Mouse (Mus musculus): Measurements from ENCODE around the gene Adm2. TPM values are rescaled to one million over a fixed set of nuclear protein-coding genes. Genes with fewer than 3 reads are reported as not detected.

Gene Adm2
- 0.16 TPM in 1 of 2 replicates, not detected in the other for polyA plus RNA-seq (2015; fragmentation: Nextera tagmentation; extraction: Ambion mirVana)

GRCm38 (mm10) chr15:89322670-89323522 lies at the start of gene Adm2:
Gene Adm2, plus strand, starts transcription at chr15:89322720.

GRCm38 (mm10) chr15:89315190-89315731 lies 7.3 kb upstream of the Adm2 start, which contains the start of gene Sbf1:
Gene Sbf1, minus strand, starts transcription at chr15:89315311.

GRCm38 (mm10) chr15:89334271-89334670 lies 11.8 kb downstream of the Adm2 start, which contains the start of gene Miox:
Gene Miox, plus strand, starts transcription at chr15:89334398.

GRCm38 (mm10) chr15:89355241-89356187 lies 33.0 kb downstream of the Adm2 start, which contains the start of the genes Lmf2 and Ncaph2:
Gene Lmf2, minus strand, starts transcription at chr15:89355659.
Gene Ncaph2, plus strand, starts transcription at chr15:89355719.

GRCm38 (mm10) chr15:89373762-89374248 lies 51.3 kb downstream of the Adm2 start, which contains the start of gene Sco2:
Gene Sco2, minus strand, starts transcription at chr15:89373846.

Other genes starting within 250 kb of the Adm2 start
- 16.9 and 20.7 TPM in 2 replicates for gene Trabd, start 247.6 kb upstream of the Adm2 start, polyA plus RNA-seq (2015; fragmentation: Nextera tagmentation; extraction: Ambion mirVana)
- gene Selenoo, start 233.6 kb upstream of the Adm2 start, polyA plus RNA-seq (2015; fragmentation: Nextera tagmentation; extraction: Ambion mirVana) = 8.0 and 9.3 TPM in 2 replicates
- 7.9 and 8.7 TPM in 2 replicates for gene Tubgcp6, start 199.6 kb upstream of the Adm2 start, polyA plus RNA-seq (2015; fragmentation: Nextera tagmentation; extraction: Ambion mirVana)
- gene Hdac10, start 194.0 kb upstream of the Adm2 start, polyA plus RNA-seq (2015; fragmentation: Nextera tagmentation; extraction: Ambion mirVana) = 11.4 and 11.9 TPM in 2 replicates
- 1.8 and 2.3 TPM in 2 replicates for gene Mapk12, start 182.0 kb upstream of the Adm2 start, polyA plus RNA-seq (2015; fragmentation: Nextera tagmentation; extraction: Ambion mirVana)
- 0.87 and 1.3 TPM in 2 replicates for gene Mapk11, start 173.1 kb upstream of the Adm2 start, polyA plus RNA-seq (2015; fragmentation: Nextera tagmentation; extraction: Ambion mirVana)
- 25.8 and 35.7 TPM in 2 replicates for gene Plxnb2, start 141.9 kb upstream of the Adm2 start, polyA plus RNA-seq (2015; fragmentation: Nextera tagmentation; extraction: Ambion mirVana)
- 3.8 and 4.0 TPM in 2 replicates for gene Dennd6b, start 126.2 kb upstream of the Adm2 start, polyA plus RNA-seq (2015; fragmentation: Nextera tagmentation; extraction: Ambion mirVana)
- gene Ppp6r2, start 111.2 kb upstream of the Adm2 start, polyA plus RNA-seq (2015; fragmentation: Nextera tagmentation; extraction: Ambion mirVana) = 46.2 and 46.5 TPM in 2 replicates
- 36.5 and 38.4 TPM in 2 replicates for gene Sbf1, start 7.4 kb upstream of the Adm2 start, polyA plus RNA-seq (2015; fragmentation: Nextera tagmentation; extraction: Ambion mirVana)
- not detected in 2 replicates for gene Miox, start 11.7 kb downstream of the Adm2 start, polyA plus RNA-seq (2015; fragmentation: Nextera tagmentation; extraction: Ambion mirVana)
- gene Lmf2, start 32.9 kb downstream of the Adm2 start, polyA plus RNA-seq (2015; fragmentation: Nextera tagmentation; extraction: Ambion mirVana) = 28.5 and 29.5 TPM in 2 replicates
- gene Ncaph2, start 33.0 kb downstream of the Adm2 start, polyA plus RNA-seq (2015; fragmentation: Nextera tagmentation; extraction: Ambion mirVana) = 134 and 143 TPM in 2 replicates
- gene Sco2, start 51.1 kb downstream of the Adm2 start, polyA plus RNA-seq (2015; fragmentation: Nextera tagmentation; extraction: Ambion mirVana) = 4.5 and 4.6 TPM in 2 replicates
- 0.82 and 1.4 TPM in 2 replicates for gene Tymp, start 54.3 kb downstream of the Adm2 start, polyA plus RNA-seq (2015; fragmentation: Nextera tagmentation; extraction: Ambion mirVana)
- 4.3 and 4.7 TPM in 2 replicates for gene Odf3b, start 56.6 kb downstream of the Adm2 start, polyA plus RNA-seq (2015; fragmentation: Nextera tagmentation; extraction: Ambion mirVana)
- gene Klhdc7b, start 62.2 kb downstream of the Adm2 start, polyA plus RNA-seq (2015; fragmentation: Nextera tagmentation; extraction: Ambion mirVana) = 0.04 TPM in 1 of 2 replicates, not detected in the other
- gene Syce3, start 87.8 kb downstream of the Adm2 start, polyA plus RNA-seq (2015; fragmentation: Nextera tagmentation; extraction: Ambion mirVana) = not detected in 2 replicates
- gene Cpt1b, start 103.1 kb downstream of the Adm2 start, polyA plus RNA-seq (2015; fragmentation: Nextera tagmentation; extraction: Ambion mirVana) = 0.46 and 0.59 TPM in 2 replicates
- 3.5 and 3.7 TPM in 2 replicates for gene C730034F03Rik, start 106.9 kb downstream of the Adm2 start, polyA plus RNA-seq (2015; fragmentation: Nextera tagmentation; extraction: Ambion mirVana)
- gene Gm44502, start 107.0 kb downstream of the Adm2 start, polyA plus RNA-seq (2015; fragmentation: Nextera tagmentation; extraction: Ambion mirVana) = not detected in 2 replicates
- gene Chkb, start 107.2 kb downstream of the Adm2 start, polyA plus RNA-seq (2015; fragmentation: Nextera tagmentation; extraction: Ambion mirVana) = 42.4 and 51.5 TPM in 2 replicates
- gene Mapk8ip2, start 131.2 kb downstream of the Adm2 start, polyA plus RNA-seq (2015; fragmentation: Nextera tagmentation; extraction: Ambion mirVana) = 0.06 TPM in 1 of 2 replicates, not detected in the other
- gene Arsa, start 154.7 kb downstream of the Adm2 start, polyA plus RNA-seq (2015; fragmentation: Nextera tagmentation; extraction: Ambion mirVana) = 7.9 and 10.0 TPM in 2 replicates
- gene Shank3, start 176.9 kb downstream of the Adm2 start, polyA plus RNA-seq (2015; fragmentation: Nextera tagmentation; extraction: Ambion mirVana) = 1.9 and 2.1 TPM in 2 replicates
- gene Acr, start 245.6 kb downstream of the Adm2 start, polyA plus RNA-seq (2015; fragmentation: Nextera tagmentation; extraction: Ambion mirVana) = 0.07 and 0.23 TPM in 2 replicates

Measured in spleen, postnatal 0 days (tissue).